Mouse (Mus musculus): ENCODE results near the gene Tbxa2r.

DNA sequence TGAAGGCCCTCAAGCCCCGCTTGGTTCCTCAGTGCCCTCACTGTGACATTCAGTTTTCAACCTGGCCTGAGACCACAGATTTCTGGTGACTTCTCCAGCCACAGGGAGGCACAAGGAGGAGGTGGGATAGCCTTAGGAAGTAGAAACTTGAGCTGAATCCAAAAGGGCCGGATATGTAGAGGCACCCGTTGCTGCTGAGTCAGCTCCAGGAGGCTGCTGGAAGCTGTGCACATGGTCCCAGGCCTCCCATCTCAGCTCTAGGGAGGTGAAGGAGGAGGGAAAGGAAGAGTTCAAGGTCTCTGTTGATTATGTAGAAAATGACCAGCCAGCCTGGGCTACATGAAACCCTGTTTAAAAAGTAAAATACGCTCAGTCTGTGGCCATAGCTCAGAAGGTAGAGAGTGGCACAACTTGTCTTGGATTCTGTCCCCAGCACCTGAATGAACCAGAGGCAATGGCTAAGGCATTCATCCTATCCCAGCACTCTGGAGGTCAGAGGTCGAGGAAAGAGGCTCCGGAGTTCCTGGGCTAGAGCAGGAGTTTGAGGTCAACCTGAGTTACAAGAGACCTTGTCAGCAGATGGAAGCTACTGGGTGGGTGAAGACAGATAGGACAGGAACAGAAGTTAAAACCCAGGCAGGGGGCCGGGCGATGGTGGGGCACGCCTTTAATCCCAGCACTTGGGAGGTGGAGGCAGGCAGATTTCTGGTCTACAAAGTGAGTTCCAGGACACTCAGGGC, 26.4 kb downstream of the Tbxa2r start:
- TF ChIP-seq POLR2A (IDR thresholded peaks at IDR 0.05; ENCODE audit: borderline replicate concordance, extremely low read depth, low read depth, low read length) (no peak), CTCF (IDR thresholded peaks at IDR 0.05; ENCODE audit: insufficient read depth, low read length) (no peak)

Measured in lung, adult 2 months (tissue).